Mouse (Mus musculus): ENCODE results near the gene Hdac4. TPM values are rescaled to one million over a fixed set of nuclear protein-coding genes. Genes with fewer than 3 reads are reported as not detected.

Gene Hdac4
- polyA plus RNA-seq, 1 experiment: 13.3 TPM

- 51% methylated on average over 3 of the region's 3 CpGs for WGBS
- no peak for TF ChIP-seq CTCF (IDR thresholded peaks at IDR 0.05; ENCODE audit: extremely low read depth, insufficient read depth, insufficient read length, insufficient replicate concordance)
- no peak for TF ChIP-seq POLR2A (IDR thresholded peaks at IDR 0.05; ENCODE audit: low read depth, low read length)
- no peaks in the 10 kb centered on the region for H3K27me3 ChIP-seq (ENCODE audit: control insufficient read depth, insufficient read depth, low read length)
- H3K27ac ChIP-seq (ENCODE audit: insufficient read depth, low read length): no peak overlapping the region
- DNase-seq (ENCODE audit: low read depth in 1 of 2, low spot score in 2 of 2): no peak
- no peaks in the 10 kb centered on the region for H3K36me3 ChIP-seq (ENCODE audit: control insufficient read depth, insufficient read depth, low read length)
- H3K4me1 ChIP-seq (ENCODE audit: control insufficient read depth, insufficient read depth, insufficient read length): no peaks in the 10 kb centered on the region
- H3K4me3 ChIP-seq (ENCODE audit: extremely low read depth, insufficient read depth, insufficient read length): no peak overlapping the region
Measured at GRCm38 (mm10) chr1:92034247-92034646, 161.3 kb downstream of the Hdac4 start.

GRCm38 (mm10) chr1:92033463-92033862 lies 162.0 kb downstream of the Hdac4 start:
- H3K4me3 ChIP-seq (ENCODE audit: extremely low read depth, insufficient read depth, insufficient read length): no peak overlapping the region

GRCm38 (mm10) chr1:92030541-92030940 lies 165.0 kb downstream of the Hdac4 start:
- TF ChIP-seq CTCF (IDR thresholded peaks at IDR 0.05; ENCODE audit: extremely low read depth, insufficient read depth, insufficient read length, insufficient replicate concordance) (no peak), POLR2A (IDR thresholded peaks at IDR 0.05; ENCODE audit: low read depth, low read length) (no peak)
- DNase-seq (ENCODE audit: low read depth in 1 of 2, low spot score in 2 of 2): no peak
- Histone ChIP-seq H3K27ac (ENCODE audit: insufficient read depth, low read length) (no peak overlapping the region), H3K4me1 (ENCODE audit: control insufficient read depth, insufficient read depth, insufficient read length) (no peaks in the 10 kb centered on the region), H3K36me3 (ENCODE audit: control insufficient read depth, insufficient read depth, low read length) (0 out of 2 replicates have a peak, but pooled peaks cover 1% of the 10 kb centered on the region), H3K4me3 (ENCODE audit: extremely low read depth, insufficient read depth, insufficient read length) (no peak overlapping the region), H3K27me3 (ENCODE audit: control insufficient read depth, insufficient read depth, low read length) (no peaks in the 10 kb centered on the region)
- WGBS: 90% methylated on average over 6 of the region's 6 CpGs

More at GRCm38 (mm10) chr1:92033463-92033862, 162.0 kb downstream of the Hdac4 start:
- Histone ChIP-seq H3K27me3 (ENCODE audit: control insufficient read depth, insufficient read depth, low read length) (no peaks in the 10 kb centered on the region), H3K36me3 (ENCODE audit: control insufficient read depth, insufficient read depth, low read length) (no peaks in the 10 kb centered on the region), H3K27ac (ENCODE audit: insufficient read depth, low read length) (no peak overlapping the region), H3K4me1 (ENCODE audit: control insufficient read depth, insufficient read depth, insufficient read length) (no peaks in the 10 kb centered on the region)
- TF ChIP-seq POLR2A (IDR thresholded peaks at IDR 0.05; ENCODE audit: low read depth, low read length): no peak
- no peak for TF ChIP-seq CTCF (IDR thresholded peaks at IDR 0.05; ENCODE audit: extremely low read depth, insufficient read depth, insufficient read length, insufficient replicate concordance)
- no peak for DNase-seq (ENCODE audit: low read depth in 1 of 2, low spot score in 2 of 2)
- WGBS: 90% methylated on average over 7 of the region's 7 CpGs

GRCm38 (mm10) chr1:92028158-92028557 lies 167.3 kb downstream of the Hdac4 start:
- 88% methylated on average over 2 of the region's 2 CpGs for WGBS
- H3K36me3 ChIP-seq (ENCODE audit: control insufficient read depth, insufficient read depth, low read length): 0 out of 2 replicates have a peak, but pooled peaks cover 1% of the 10 kb centered on the region
- DNase-seq (ENCODE audit: low read depth in 1 of 2, low spot score in 2 of 2): no peak
- TF ChIP-seq POLR2A (IDR thresholded peaks at IDR 0.05; ENCODE audit: low read depth, low read length) (no peak), CTCF (IDR thresholded peaks at IDR 0.05; ENCODE audit: extremely low read depth, insufficient read depth, insufficient read length, insufficient replicate concordance) (no peak)
- H3K4me1 ChIP-seq (ENCODE audit: control insufficient read depth, insufficient read depth, insufficient read length): no peaks in the 10 kb centered on the region
- no peaks in the 10 kb centered on the region for H3K27me3 ChIP-seq (ENCODE audit: control insufficient read depth, insufficient read depth, low read length)
- no peak overlapping the region for H3K4me3 ChIP-seq (ENCODE audit: extremely low read depth, insufficient read depth, insufficient read length)
- H3K27ac ChIP-seq (ENCODE audit: insufficient read depth, low read length): no peak overlapping the region

GRCm38 (mm10) chr1:92026351-92026750 lies 169.1 kb downstream of the Hdac4 start:
- no peak for DNase-seq (ENCODE audit: low read depth in 1 of 2, low spot score in 2 of 2)
- TF ChIP-seq POLR2A (IDR thresholded peaks at IDR 0.05; ENCODE audit: low read depth, low read length): no peak
- TF ChIP-seq CTCF (IDR thresholded peaks at IDR 0.05; ENCODE audit: extremely low read depth, insufficient read depth, insufficient read length, insufficient replicate concordance): no peak
- H3K27ac ChIP-seq (ENCODE audit: insufficient read depth, low read length): no peak overlapping the region
- 89% methylated on average over 3 of the region's 3 CpGs for WGBS
- H3K4me3 ChIP-seq (ENCODE audit: extremely low read depth, insufficient read depth, insufficient read length): no peak overlapping the region
- 0 out of 2 replicates have a peak, but pooled peaks cover 1% of the 10 kb centered on the region for H3K36me3 ChIP-seq (ENCODE audit: control insufficient read depth, insufficient read depth, low read length)
- H3K27me3 ChIP-seq (ENCODE audit: control insufficient read depth, insufficient read depth, low read length): no peaks in the 10 kb centered on the region
- H3K4me1 ChIP-seq (ENCODE audit: control insufficient read depth, insufficient read depth, insufficient read length): no peaks in the 10 kb centered on the region

GRCm38 (mm10) chr1:92023906-92024305 lies 171.6 kb downstream of the Hdac4 start:
- 82% methylated on average over 3 of the region's 3 CpGs for WGBS
- H3K27ac ChIP-seq (ENCODE audit: insufficient read depth, low read length): no peak overlapping the region

GRCm38 (mm10) chr1:92022009-92022408 lies 173.5 kb downstream of the Hdac4 start:
- Histone ChIP-seq H3K36me3 (ENCODE audit: control insufficient read depth, insufficient read depth, low read length) (0 out of 2 replicates have a peak, but pooled peaks cover 1% of the 10 kb centered on the region), H3K4me3 (ENCODE audit: extremely low read depth, insufficient read depth, insufficient read length) (no peak overlapping the region), H3K4me1 (ENCODE audit: control insufficient read depth, insufficient read depth, insufficient read length) (no peaks in the 10 kb centered on the region), H3K27ac (ENCODE audit: insufficient read depth, low read length) (no peak overlapping the region), H3K27me3 (ENCODE audit: control insufficient read depth, insufficient read depth, low read length) (no peaks in the 10 kb centered on the region)
- no peak for DNase-seq (ENCODE audit: low read depth in 1 of 2, low spot score in 2 of 2)
- WGBS: 93% methylated on average over 4 of the region's 4 CpGs
- no peak for TF ChIP-seq CTCF (IDR thresholded peaks at IDR 0.05; ENCODE audit: extremely low read depth, insufficient read depth, insufficient read length, insufficient replicate concordance)
- TF ChIP-seq POLR2A (IDR thresholded peaks at IDR 0.05; ENCODE audit: low read depth, low read length): no peak

More at GRCm38 (mm10) chr1:92023906-92024305, 171.6 kb downstream of the Hdac4 start:
- no peak overlapping the region for H3K4me3 ChIP-seq (ENCODE audit: extremely low read depth, insufficient read depth, insufficient read length)
- 0 out of 2 replicates have a peak, but pooled peaks cover 1% of the 10 kb centered on the region for H3K36me3 ChIP-seq (ENCODE audit: control insufficient read depth, insufficient read depth, low read length)
- DNase-seq (ENCODE audit: low read depth in 1 of 2, low spot score in 2 of 2): no peak
- H3K27me3 ChIP-seq (ENCODE audit: control insufficient read depth, insufficient read depth, low read length): no peaks in the 10 kb centered on the region
- TF ChIP-seq POLR2A (IDR thresholded peaks at IDR 0.05; ENCODE audit: low read depth, low read length) (no peak), CTCF (IDR thresholded peaks at IDR 0.05; ENCODE audit: extremely low read depth, insufficient read depth, insufficient read length, insufficient replicate concordance) (no peak)
- no peaks in the 10 kb centered on the region for H3K4me1 ChIP-seq (ENCODE audit: control insufficient read depth, insufficient read depth, insufficient read length)
